Comparison of ENCODE assay signal across 25 mouse cellular contexts in the genomic region with DNA sequence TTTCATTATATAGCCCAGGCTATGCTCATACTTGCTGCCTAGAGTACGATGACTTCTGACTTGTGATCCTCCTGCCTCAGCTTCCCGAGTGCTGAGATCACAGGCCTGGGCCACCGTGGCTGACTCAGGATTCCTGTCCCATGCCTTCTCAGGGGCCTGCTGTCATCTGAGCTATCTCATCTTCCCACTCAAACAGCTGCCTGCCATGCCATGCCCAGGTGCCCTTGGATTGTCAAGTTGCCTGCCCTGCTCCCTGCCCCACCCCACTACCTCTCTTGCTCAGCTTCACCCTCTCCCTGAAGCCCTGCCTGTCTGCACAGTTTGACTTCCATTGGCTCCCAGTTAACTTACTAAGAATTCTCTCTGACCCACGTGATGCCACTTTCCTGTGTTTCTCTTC. TPM values are rescaled to one million over a fixed set of nuclear protein-coding genes. Genes with fewer than 3 reads are reported as not detected.
DNase-seq lines count a peak whose midpoint lies in the region; ATAC-seq and TF ChIP-seq lines count a peak whose summit lies in the region.
"Had no signal": no experiment of that assay in that cellular context is flagged by ENCODE, and none has a peak within 500 bp of the region (broad histone marks: within the 10 kb centered on the region; RNA-seq: fewer than 3 reads in every experiment).

No protein-coding gene starts in this region.

- no peak overlapping the region for H3ac ChIP-seq in C2C12 (ENCODE audit: control insufficient read depth, insufficient read length, low read depth)
- H3ac ChIP-seq in myocyte (ENCODE audit: control insufficient read depth, insufficient read length), result no peak overlapping the region

- intact Hi-C loops in left cerebral cortex, postnatal 36 days (cut with DNase I), result no loop called here

- no peak for ATAC-seq in heart, embryonic 12.5 days (ENCODE audit: insufficient number of reproducible peaks, low FRiP score)
- no peak for ATAC-seq in lung, postnatal 0 days
- ATAC-seq: activated CD4-positive, CD25-positive, alpha-beta regulatory T cell, adult 4 months; CD4-positive, CD25-positive, alpha-beta regulatory T cell, adult 4 months; forebrain, embryonic 13.5 days; forebrain, embryonic 16.5 days; intestine, postnatal 0 days had no signal

- no peak for DNase-seq in heart, embryonic 10.5 days (ENCODE audit: low spot score)
- DNase-seq in lung, postnatal 0 days (ENCODE audit: low spot score), result no peak
- DNase-seq in left cerebral cortex, postnatal 36 days (ENCODE audit: low spot score in 2 of 2), result no peak
- DNase-seq: adrenal gland, postnatal 10 days; adrenal gland, postnatal 36 days; B cell, adult 2 months; cerebellum, adult 18-20 months; cerebellum, adult 9-10 months; cerebellum, postnatal 14 days; gastrocnemius, postnatal 36 days; heart, adult 2 months had no signal

- H3K79me2 ChIP-seq in C2C12 (ENCODE audit: control insufficient read depth, insufficient read depth) (peaks cover 6% of the 10 kb centered on the region), myocyte (ENCODE audit: control insufficient read depth, insufficient read depth) (no peaks in the 10 kb centered on the region)

- no peaks in the 10 kb centered on the region for H3K36me3 ChIP-seq in heart, embryonic 10.5 days
- H3K36me3 ChIP-seq in heart, embryonic 12.5 days, result no peaks in the 10 kb centered on the region
- H3K36me3 ChIP-seq in C2C12 (ENCODE audit: control insufficient read depth, insufficient read depth) (no peaks in the 10 kb centered on the region), ES-Bruce4 (ENCODE audit: control insufficient read depth, insufficient read depth, low read length, poor library complexity, severe bottlenecking) (no peaks in the 10 kb centered on the region), myocyte (ENCODE audit: control insufficient read depth, insufficient read depth) (no peaks in the 10 kb centered on the region)
- no peaks in the 10 kb centered on the region for H3K36me3 ChIP-seq in lung, postnatal 0 days (ENCODE audit: insufficient read depth, low read length)
- H3K36me3 ChIP-seq: forebrain, embryonic 10.5 days; heart, embryonic 13.5 days; hindbrain, embryonic 12.5 days; hindbrain, embryonic 15.5 days had no signal

- no peaks in the 10 kb centered on the region for H3K79me3 ChIP-seq in C2C12 (ENCODE audit: low read depth)

- H3K9ac ChIP-seq in heart, embryonic 12.5 days, result no peak overlapping the region
- H3K9ac ChIP-seq in ES-Bruce4 (ENCODE audit: low read depth, poor library complexity, severe bottlenecking), result no peak overlapping the region
- H3K9ac ChIP-seq in lung, postnatal 0 days (replicated peaks; ENCODE audit: low read depth), result no peak overlapping the region
- H3K9ac ChIP-seq: forebrain, embryonic 13.5 days; heart, embryonic 13.5 days; hindbrain, embryonic 12.5 days; hindbrain, embryonic 15.5 days had no signal

- 83% methylated on average over 4 of the region's 4 CpGs for WGBS in heart, embryonic 10.5 days
- WGBS in heart, embryonic 12.5 days, result 81% methylated on average over 4 of the region's 4 CpGs
- WGBS in lung, postnatal 0 days, result 77% methylated on average over 4 of the region's 4 CpGs

- no peak for TF ChIP-seq EP300 in ES-Bruce4 (IDR thresholded peaks at IDR 0.05; ENCODE audit: insufficient read depth, low read depth, low read length)
- no peak for TF ChIP-seq EP300 in lung, postnatal 0 days (IDR thresholded peaks at IDR 0.05)

- H3K4me3 ChIP-seq in heart, embryonic 10.5 days, result no peak overlapping the region
- no peak overlapping the region for H3K4me3 ChIP-seq in heart, embryonic 12.5 days
- H3K4me3 ChIP-seq in C2C12 (ENCODE audit: insufficient read depth, poor library complexity, severe bottlenecking) (no peak overlapping the region), ES-Bruce4 (ENCODE audit: low read depth, low read length) (no peak overlapping the region), myocyte (no peak overlapping the region)
- no peak overlapping the region for H3K4me3 ChIP-seq in lung, postnatal 0 days (ENCODE audit: low read depth, low read length)
- H3K4me3 ChIP-seq: forebrain, embryonic 10.5 days; forebrain, embryonic 13.5 days; heart, adult 2 months; heart, embryonic 13.5 days; hindbrain, embryonic 12.5 days; hindbrain, embryonic 15.5 days had no signal

- H3K27ac ChIP-seq in heart, embryonic 10.5 days, result 0 out of 2 replicates have a peak overlapping the region, but pooled peaks have one; percentile 4
- H3K27ac ChIP-seq in heart, embryonic 12.5 days (ENCODE audit: poor library complexity, severe bottlenecking), result no peak overlapping the region
- H3K27ac ChIP-seq in ES-Bruce4 (ENCODE audit: insufficient read depth, low read length), result peak overlapping the region; percentile 96
- H3K27ac ChIP-seq in lung, postnatal 0 days (ENCODE audit: low read length), result no peak overlapping the region
- H3K27ac ChIP-seq: forebrain, embryonic 10.5 days; forebrain, embryonic 13.5 days; hindbrain, embryonic 12.5 days; hindbrain, embryonic 15.5 days had no signal

- peaks cover 59% of the 10 kb centered on the region for H3K4me1 ChIP-seq in heart, embryonic 10.5 days
- peaks cover 38% of the 10 kb centered on the region for H3K4me1 ChIP-seq in heart, embryonic 12.5 days (replicated peaks)
- peaks cover 7% of the 10 kb centered on the region for H3K4me1 ChIP-seq in ES-Bruce4 (ENCODE audit: control insufficient read depth, insufficient read depth, low read length)
- peaks cover 2% of the 10 kb centered on the region; the same call in 1 of the 2 replicates for H3K4me1 ChIP-seq in lung, postnatal 0 days (ENCODE audit: insufficient read depth, low read depth, low read length)

- TF ChIP-seq POLR2A in ES-Bruce4 (IDR thresholded peaks at IDR 0.05; ENCODE audit: insufficient read depth, low read length) (no peak), myocyte (IDR thresholded peaks at IDR 0.05; ENCODE audit: insufficient read length, low read depth) (no peak)

- H3K4me2 ChIP-seq in heart, embryonic 12.5 days, result no peak overlapping the region
- H3K4me2 ChIP-seq in myocyte (ENCODE audit: low read depth), result no peak overlapping the region
- H3K4me2 ChIP-seq in lung, postnatal 0 days (replicated peaks; ENCODE audit: low read depth, low read length), result no peak overlapping the region
- H3K4me2 ChIP-seq: forebrain, embryonic 13.5 days; heart, embryonic 13.5 days; hindbrain, embryonic 12.5 days; hindbrain, embryonic 15.5 days had no signal

- H3K9me3 ChIP-seq in heart, embryonic 10.5 days, result no peaks in the 10 kb centered on the region
- H3K9me3 ChIP-seq in heart, embryonic 12.5 days (replicated peaks), result no peaks in the 10 kb centered on the region
- no peaks in the 10 kb centered on the region for H3K9me3 ChIP-seq in ES-Bruce4 (replicated peaks; ENCODE audit: control insufficient read depth, insufficient read depth, low read length, poor library complexity, severe bottlenecking)
- H3K9me3 ChIP-seq in lung, postnatal 0 days (ENCODE audit: low read length), result no peaks in the 10 kb centered on the region
- H3K9me3 ChIP-seq: forebrain, embryonic 10.5 days; forebrain, embryonic 13.5 days; heart, embryonic 13.5 days; hindbrain, embryonic 12.5 days; hindbrain, embryonic 15.5 days had no signal

- H3K27me3 ChIP-seq in heart, embryonic 10.5 days (ENCODE audit: insufficient read depth, poor library complexity, severe bottlenecking), result peaks cover 13% of the 10 kb centered on the region
- no peaks in the 10 kb centered on the region for H3K27me3 ChIP-seq in heart, embryonic 12.5 days (replicated peaks)
- H3K27me3 ChIP-seq in C2C12 (ENCODE audit: control insufficient read depth, insufficient read depth, insufficient read length) (no peaks in the 10 kb centered on the region), ES-Bruce4 (ENCODE audit: control insufficient read depth, insufficient read depth, low read length, poor library complexity, severe bottlenecking) (no peaks in the 10 kb centered on the region), myocyte (ENCODE audit: control insufficient read depth, insufficient read depth, insufficient read length) (no peaks in the 10 kb centered on the region)
- no peaks in the 10 kb centered on the region for H3K27me3 ChIP-seq in lung, postnatal 0 days (replicated peaks; ENCODE audit: insufficient read depth, low read length)
- H3K27me3 ChIP-seq: heart, embryonic 13.5 days had no signal

- TF ChIP-seq CTCF in C2C12 (IDR thresholded peaks at IDR 0.05; ENCODE audit: control insufficient read depth, insufficient read depth, insufficient read length) (no peak), ES-Bruce4 (IDR thresholded peaks at IDR 0.05; ENCODE audit: low read depth, low read length) (no peak)
- TF ChIP-seq CTCF in lung, postnatal 0 days (IDR thresholded peaks at IDR 0.05), result no peak

TF ChIP-seq in C2C12, 6 proteins besides CTCF, POLR2A, EP300 and RAD21 (continues in another document):
- TF ChIP-seq MYOD1 (IDR thresholded peaks at IDR 0.05; ENCODE audit: control insufficient read depth, insufficient read length, low read depth), result peak; percentile 3

TF ChIP-seq in myocyte, 11 proteins besides CTCF, POLR2A, EP300 and RAD21 (continues in another document):
- TF ChIP-seq USF1 (IDR thresholded peaks at IDR 0.05; ENCODE audit: low read depth), result no peak

RNA-seq across cellular contexts. Expression of gene Arhgap23, which starts 4.4 kb away (rescaled TPM):
- 6.8 and 7.8 TPM in 2 replicates for polyA plus RNA-seq in heart, embryonic 10.5 days (2016; fragmentation: Nextera tagmentation; extraction: Ambion mirVana)
- polyA plus RNA-seq in heart, embryonic 12.5 days (2016; fragmentation: Nextera tagmentation; extraction: Ambion mirVana), result 12.4 and 12.5 TPM in 2 replicates
- polyA plus RNA-seq in C2C12 (2012; fragmentation: generic; extraction: Trizol), result 23.9 TPM
- polyA plus RNA-seq in ES-Bruce4 (2011; ENCODE audit: insufficient read depth, insufficient read length, low read depth, missing spikeins), result 30.3 and 32.5 TPM in 2 replicates
- 41.9 TPM for polyA plus RNA-seq in myocyte (2012; fragmentation: generic; extraction: Trizol)
- polyA plus RNA-seq in lung, postnatal 0 days (2015; fragmentation: Nextera tagmentation; extraction: Ambion mirVana), result 7.0 and 8.4 TPM in 2 replicates
- total RNA-seq in left cerebral cortex, postnatal 36 days (2021), result 10 to 100 TPM; 68.0 to 74.4 TPM
- polyA plus RNA-seq: activated CD4-positive, CD25-positive, alpha-beta regulatory T cell, adult 4 months; CD4-positive, CD25-positive, alpha-beta regulatory T cell, adult 4 months had no signal

RNA-seq across cellular contexts. Expression of gene Socs7, which starts 48.6 kb away (rescaled TPM):
- polyA plus RNA-seq in heart, embryonic 10.5 days (2016; fragmentation: Nextera tagmentation; extraction: Ambion mirVana), result 3.2 and 3.4 TPM in 2 replicates
- polyA plus RNA-seq in heart, embryonic 12.5 days (2016; fragmentation: Nextera tagmentation; extraction: Ambion mirVana), result 5.4 and 6.0 TPM in 2 replicates
- polyA plus RNA-seq in C2C12 (2012; fragmentation: generic; extraction: Trizol) (8.1 TPM), ES-Bruce4 (2011; ENCODE audit: insufficient read depth, insufficient read length, low read depth, missing spikeins) (21.1 and 25.5 TPM in 2 replicates), myocyte (2012; fragmentation: generic; extraction: Trizol) (19.8 TPM)
- polyA plus RNA-seq in lung, postnatal 0 days (2015; fragmentation: Nextera tagmentation; extraction: Ambion mirVana), result 2.4 and 2.5 TPM in 2 replicates
- total RNA-seq in left cerebral cortex, postnatal 36 days (2021), result 10 to 100 TPM; 78.0 to 87.2 TPM

RNA-seq across cellular contexts. Expression of gene Gpr179, which starts 59.1 kb away (rescaled TPM):
- 0.04 and 0.12 TPM in 2 replicates for polyA plus RNA-seq in heart, embryonic 10.5 days (2016; fragmentation: Nextera tagmentation; extraction: Ambion mirVana)
- polyA plus RNA-seq in heart, embryonic 12.5 days (2016; fragmentation: Nextera tagmentation; extraction: Ambion mirVana), result 0.06 and 0.08 TPM in 2 replicates
- polyA plus RNA-seq in C2C12 (2012; fragmentation: generic; extraction: Trizol) (0.05 TPM), ES-Bruce4 (2011; ENCODE audit: insufficient read depth, insufficient read length, low read depth, missing spikeins) (0.14 and 0.24 TPM in 2 replicates), myocyte (2012; fragmentation: generic; extraction: Trizol) (0.08 TPM)
- 0.23 and 0.24 TPM in 2 replicates for polyA plus RNA-seq in lung, postnatal 0 days (2015; fragmentation: Nextera tagmentation; extraction: Ambion mirVana)
- total RNA-seq in left cerebral cortex, postnatal 36 days (2021), result under 1 TPM; 0.39 to 0.52 TPM
- polyA plus RNA-seq: heart, adult 2 months; heart, postnatal 0 days had no signal

Comparison
In these comparisons a context has a peak if more than half of its experiments do, and no peak if none do; other contexts are left out.
1. H3K27ac ChIP-seq: peak in heart, embryonic 10.5 days (single experiment) and ES-Bruce4 (single experiment); none in heart, embryonic 12.5 days (single experiment) and lung, postnatal 0 days (single experiment).